Mouse (Mus musculus) MEL (cell line): ENCODE measurements around the gene Pradc1. TPM values are rescaled to one million over a fixed set of nuclear protein-coding genes. Genes with fewer than 3 reads are reported as not detected.

Experiments used
- DNase-seq: peaks from one replicate; pipeline ENCODE4 v3.0.0; 2011; ENCODE audit warnings: low read depth, low spot score
- H3K27ac ChIP-seq: 2 replicates; pipeline ENCODE4 v1.5.1; 2012; ENCODE audit warnings: low read depth, mild to moderate bottlenecking, control low read depth, low read length, moderate library complexity; ENCODE audit not compliant: control insufficient read depth
- H3K27me3 ChIP-seq, 2 experiments: fragments of 150-350 bp in 1 of 2; sonication (generic) in 1 of 2; 2 replicates each; pipeline ENCODE4 v1.6.1; 2012; ENCODE audit warnings: low read length in 2 of 2, mild to moderate bottlenecking in 2 of 2, improper control_type of control experiment in 1 of 2, moderate library complexity in 1 of 2; ENCODE audit not compliant: insufficient read depth in 2 of 2, control insufficient read depth in 1 of 2
- H3K36me3 ChIP-seq, 2 experiments: 2 replicates each; pipeline ENCODE4 v1.6.1; 2012 to 2014; ENCODE audit warnings: low read length in 2 of 2, improper control_type of control experiment in 1 of 2, inconsistent platforms in 1 of 2, mild to moderate bottlenecking in 1 of 2; ENCODE audit not compliant: insufficient read depth in 2 of 2, control insufficient read depth in 1 of 2
- H3K4me1 ChIP-seq, 2 experiments: fragments of 150-350 bp in 1 of 2; sonication (generic) in 1 of 2; 2 replicates each; pipeline ENCODE4 v1.6.1; 2012; ENCODE audit warnings: low read length in 2 of 2, improper control_type of control experiment in 1 of 2, mild to moderate bottlenecking in 1 of 2; ENCODE audit not compliant: insufficient read depth in 2 of 2, control insufficient read depth in 1 of 2
- H3K4me3 ChIP-seq, 2 experiments: fragments of 150-350 bp in 1 of 2; sonication (generic) in 1 of 2; 2 replicates each; pipeline ENCODE4 v1.5.1; 2012; ENCODE audit warnings: low read depth in 2 of 2, low read length in 2 of 2, mild to moderate bottlenecking in 2 of 2, moderate library complexity in 2 of 2, control low read depth in 1 of 2, improper control_type of control experiment in 1 of 2; ENCODE audit not compliant: control insufficient read depth in 1 of 2, insufficient read depth in 1 of 2
- H3K79me2 ChIP-seq: 2 replicates; pipeline ENCODE4 v1.6.1; 2012; ENCODE audit warnings: mild to moderate bottlenecking, low read length, moderate library complexity; ENCODE audit not compliant: control insufficient read depth, poor library complexity, insufficient read depth
- H3K9ac ChIP-seq: 2 replicates; pipeline ENCODE4 v1.6.1; 2012; ENCODE audit warnings: low read depth, mild to moderate bottlenecking, control low read depth, low read length, moderate library complexity; ENCODE audit not compliant: control insufficient read depth, poor library complexity, severe bottlenecking
- H3K9me3 ChIP-seq: fragments of 150-350 bp; sonication (generic); replicated peaks from 2 replicates; pipeline ENCODE4 v1.6.1; 2012; ENCODE audit warnings: mild to moderate bottlenecking, low read length, improper control_type of control experiment, moderate library complexity; ENCODE audit not compliant: insufficient read depth
- BHLHE40 ChIP-seq: IDR thresholded peaks from 2 replicates; pipeline ENCODE4 v1.6.1; 2012; ENCODE audit warnings: low read depth, mild to moderate bottlenecking, inconsistent platforms, low read length, improper control_type of control experiment, borderline replicate concordance
- CHD1 ChIP-seq: IDR thresholded peaks from 2 replicates; pipeline ENCODE4 v1.6.1; 2012; ENCODE audit warnings: low read depth, mild to moderate bottlenecking, inconsistent platforms, low read length, improper control_type of control experiment
- CHD2 ChIP-seq: IDR thresholded peaks from 2 replicates; pipeline ENCODE4 v1.6.1; 2011; ENCODE audit warnings: low read length, improper control_type of control experiment
- CTCF ChIP-seq, 3 experiments: IDR thresholded peaks in 2 of 3; conservative IDR thresholded peaks in 1 of 3; 2 replicates each; pipeline ENCODE4 v1.5.1; 2011 to 2012; ENCODE audit warnings: low read length in 3 of 3, low read depth in 2 of 3, mild to moderate bottlenecking in 2 of 3, improper control_type of control experiment in 1 of 3, inconsistent platforms in 1 of 3, mixed read lengths in 1 of 3, moderate library complexity in 1 of 3; ENCODE audit not compliant: control insufficient read depth in 1 of 3, insufficient read depth in 1 of 3, poor library complexity in 1 of 3, severe bottlenecking in 1 of 3
- ELF1 ChIP-seq: IDR thresholded peaks from 2 replicates; pipeline ENCODE4 v1.6.1; 2014; ENCODE audit warnings: low read depth, mild to moderate bottlenecking, inconsistent platforms, low read length, improper control_type of control experiment, moderate library complexity
- EP300 ChIP-seq, 2 experiments: IDR thresholded peaks; 2 replicates each; pipeline ENCODE4 v1.6.1; 2011; ENCODE audit warnings: improper control_type of control experiment in 2 of 2, low read length in 2 of 2, low read depth in 1 of 2, mild to moderate bottlenecking in 1 of 2
- ETS1 ChIP-seq: IDR thresholded peaks from 2 replicates; pipeline ENCODE4 v1.6.1; 2012; ENCODE audit warnings: low read depth, mild to moderate bottlenecking, inconsistent platforms, low read length, improper control_type of control experiment, moderate library complexity
- GABPA ChIP-seq: IDR thresholded peaks from 2 replicates; pipeline ENCODE4 v1.6.1; 2012; ENCODE audit warnings: low read depth, mild to moderate bottlenecking, inconsistent platforms, low read length, improper control_type of control experiment, moderate library complexity
- GATA1 ChIP-seq: IDR thresholded peaks from 2 replicates; pipeline ENCODE4 v1.6.1; 2011; ENCODE audit warnings: low read depth, low read length, improper control_type of control experiment
- HCFC1 ChIP-seq: IDR thresholded peaks from 2 replicates; pipeline ENCODE4 v1.6.1; 2012; ENCODE audit warnings: low read depth, mild to moderate bottlenecking, inconsistent platforms, low read length, improper control_type of control experiment, moderate library complexity
- JUND ChIP-seq: IDR thresholded peaks from 2 replicates; pipeline ENCODE4 v1.6.1; 2011; ENCODE audit warnings: low read depth, mild to moderate bottlenecking, improper control_type of control experiment, low read length
- KAT2A ChIP-seq: conservative IDR thresholded peaks from 2 replicates; pipeline ENCODE4 v1.6.1; 2012; ENCODE audit warnings: low read depth, low read length, improper control_type of control experiment, inconsistent platforms
- MAFK ChIP-seq: IDR thresholded peaks from 2 replicates; pipeline ENCODE4 v1.6.1; 2011; ENCODE audit warnings: low read depth, mild to moderate bottlenecking, low read length, improper control_type of control experiment, borderline replicate concordance
- MAX ChIP-seq: IDR thresholded peaks from 2 replicates; pipeline ENCODE4 v1.6.1; 2011; ENCODE audit warnings: low read length, improper control_type of control experiment
- MXI1 ChIP-seq: IDR thresholded peaks from 2 replicates; pipeline ENCODE4 v1.6.1; 2011; ENCODE audit warnings: mild to moderate bottlenecking, low read depth, low read length, improper control_type of control experiment
- MYB ChIP-seq: IDR thresholded peaks from 2 replicates; pipeline ENCODE4 v1.6.1; 2011; ENCODE audit warnings: mild to moderate bottlenecking, low read depth, low read length, improper control_type of control experiment
- NELFE ChIP-seq: IDR thresholded peaks from 2 replicates; pipeline ENCODE4 v1.6.1; 2011; ENCODE audit warnings: low read depth, low read length, improper control_type of control experiment
- NRF1 ChIP-seq: IDR thresholded peaks from 2 replicates; pipeline ENCODE4 v1.6.1; 2014; ENCODE audit warnings: low read depth, mild to moderate bottlenecking, inconsistent platforms, low read length, improper control_type of control experiment, moderate library complexity; ENCODE audit not compliant: poor library complexity, insufficient read depth, severe bottlenecking
- POLR2A ChIP-seq, 2 experiments: IDR thresholded peaks; 2 replicates each; pipeline ENCODE4 v1.6.1; 2011 to 2012; ENCODE audit warnings: low read length in 2 of 2, mild to moderate bottlenecking in 2 of 2, control low read depth in 1 of 2, improper control_type of control experiment in 1 of 2, low read depth in 1 of 2, moderate library complexity in 1 of 2; ENCODE audit not compliant: control insufficient read depth in 1 of 2, insufficient read depth in 1 of 2, poor library complexity in 1 of 2
- POLR2AphosphoS2 ChIP-seq: IDR thresholded peaks from 2 replicates; pipeline ENCODE4 v1.6.1; 2011; ENCODE audit warnings: low read length, improper control_type of control experiment
- POLR2AphosphoS5 ChIP-seq: IDR thresholded peaks from 2 replicates; pipeline ENCODE4 v1.6.1; 2012; ENCODE audit warnings: low read depth, borderline replicate concordance, mild to moderate bottlenecking, inconsistent platforms, low read length, moderate library complexity, mixed read lengths
- RAD21 ChIP-seq: IDR thresholded peaks from 2 replicates; pipeline ENCODE4 v1.6.1; 2011; ENCODE audit warnings: mild to moderate bottlenecking, low read depth, low read length, improper control_type of control experiment
- RCOR1 ChIP-seq: IDR thresholded peaks from 2 replicates; pipeline ENCODE4 v1.6.1; 2012; ENCODE audit warnings: low read depth, mild to moderate bottlenecking, inconsistent platforms, low read length, improper control_type of control experiment
- SIN3A ChIP-seq: IDR thresholded peaks from 2 replicates; pipeline ENCODE4 v1.6.1; 2012; ENCODE audit warnings: low read length, improper control_type of control experiment, inconsistent platforms
- SMC3 ChIP-seq: IDR thresholded peaks from 2 replicates; pipeline ENCODE4 v1.6.1; 2011; ENCODE audit warnings: low read depth, low read length, improper control_type of control experiment
- TAL1 ChIP-seq: IDR thresholded peaks from 2 replicates; pipeline ENCODE4 v1.6.1; 2012; ENCODE audit warnings: mild to moderate bottlenecking, inconsistent platforms, low read length, moderate library complexity, mixed read lengths
- TBP ChIP-seq: IDR thresholded peaks from 2 replicates; pipeline ENCODE4 v1.8.0; 2011; ENCODE audit warnings: low read depth, low read length, improper control_type of control experiment
- TCF12 ChIP-seq: IDR thresholded peaks from 2 replicates; pipeline ENCODE4 v1.6.1; 2014; ENCODE audit warnings: low read depth, mild to moderate bottlenecking, inconsistent platforms, low read length, improper control_type of control experiment, moderate library complexity
- UBTF ChIP-seq: IDR thresholded peaks from 2 replicates; pipeline ENCODE4 v1.6.1; 2012; ENCODE audit warnings: low read depth, mild to moderate bottlenecking, inconsistent platforms, low read length, improper control_type of control experiment, moderate library complexity, borderline replicate concordance; ENCODE audit not compliant: insufficient read depth
- USF1 ChIP-seq: IDR thresholded peaks from 2 replicates; pipeline ENCODE4 v1.6.1; 2014; ENCODE audit warnings: low read depth, mild to moderate bottlenecking, inconsistent platforms, low read length, improper control_type of control experiment, moderate library complexity
- USF2 ChIP-seq, 2 experiments: IDR thresholded peaks; 2 replicates each; pipeline ENCODE4 v1.6.1; 2011 to 2012; ENCODE audit warnings: improper control_type of control experiment in 2 of 2, low read length in 2 of 2, borderline replicate concordance in 1 of 2, inconsistent platforms in 1 of 2, low read depth in 1 of 2, mild to moderate bottlenecking in 1 of 2; ENCODE audit not compliant: insufficient read depth in 1 of 2
- ZC3H11A ChIP-seq: IDR thresholded peaks from 2 replicates; pipeline ENCODE4 v1.6.1; 2012; ENCODE audit warnings: low read depth, mild to moderate bottlenecking, inconsistent platforms, low read length, improper control_type of control experiment
- ZKSCAN1 ChIP-seq: IDR thresholded peaks from 2 replicates; pipeline ENCODE4 v1.6.1; 2012; ENCODE audit warnings: low read depth, mild to moderate bottlenecking, inconsistent platforms, low read length, improper control_type of control experiment, moderate library complexity
- ZMIZ1 ChIP-seq: IDR thresholded peaks from 2 replicates; pipeline ENCODE4 v1.6.1; 2012; ENCODE audit warnings: low read depth, mild to moderate bottlenecking, inconsistent platforms, low read length, improper control_type of control experiment, moderate library complexity
- ZNF384 ChIP-seq: IDR thresholded peaks from 2 replicates; pipeline ENCODE4 v1.6.1; 2012; ENCODE audit warnings: low read depth, mild to moderate bottlenecking, inconsistent platforms, low read length, improper control_type of control experiment
- polyA plus RNA-seq, 2 experiments: library from polyadenylated mRNA; stranded (reverse) in 1 of 2; unstranded in 1 of 2; fragments of >175 nt in 1 of 2; fragments of >200 nt in 1 of 2; gene quantifications; 2 replicates each; pipeline versions ENCODE4 v1.2.1 to v1.2.4; 2012; ENCODE audit warnings: low replicate concordance in 2 of 2, low read depth in 1 of 2; ENCODE audit not compliant: insufficient read length in 2 of 2, insufficient read depth in 1 of 2, missing spikeins in 1 of 2
- total RNA-seq: library from RNA; depleted of rRNA; stranded (reverse); fragments of 300-350 nt; gene quantifications from 2 replicates; pipeline ENCODE4 v1.2.3, GENCODE M21; 2012

Gene Pradc1
- total and polyA plus RNA-seq, 3 experiments, result 33.6 to 47.9 TPM; not detected in 1

- peak; percentile 88 for DNase-seq
- Histone ChIP-seq H3K9ac (peak overlapping the region; percentile 58), H3K4me1 (no peaks in the 10 kb centered on the region), H3K27me3 (peaks cover 3 to 10% of the 10 kb centered on the region in 2 experiments; a peak in 3 of 4 replicates), H3K79me2 (no peaks in the 10 kb centered on the region), H3K9me3 (no peaks in the 10 kb centered on the region), H3K27ac (peak overlapping the region; percentile 42), H3K36me3 (no peaks in the 10 kb centered on the region), H3K4me3 (peak overlapping the region; percentile 48 to 65)
- TF ChIP-seq CTCF (IDR thresholded peaks at IDR 0.05 in 2 of 3, conservative IDR thresholded peaks at IDR 0.05 in 1 of 3; ENCODE audit: control insufficient read depth in 1 of 3, insufficient read depth in 1 of 3, low read depth in 2 of 3, low read length in 3 of 3, poor library complexity in 1 of 3, severe bottlenecking in 1 of 3), result peak; percentile 45 to 97 (median 87)
- TF ChIP-seq ELF1, result 0 out of 2 replicates have a peak, but pooled peaks have one; percentile 42
- TF ChIP-seq SIN3A, result no peak
- no peak for TF ChIP-seq ZMIZ1
- peak; percentile 88 for TF ChIP-seq ZC3H11A
- no peak for TF ChIP-seq MXI1
- no peak for TF ChIP-seq POLR2AphosphoS2
- TF ChIP-seq NELFE, result no peak
- no peak for TF ChIP-seq CHD1
- peak; percentile 86 for TF ChIP-seq SMC3
- TF ChIP-seq POLR2A (IDR thresholded peaks at IDR 0.05; ENCODE audit: control insufficient read depth in 1 of 2, insufficient read depth in 1 of 2, low read depth in 1 of 2, low read length in 2 of 2, poor library complexity in 1 of 2), result no peak
- TF ChIP-seq UBTF, result no peak
- TF ChIP-seq TBP, result no peak
- no peak for TF ChIP-seq MAFK
- no peak for TF ChIP-seq MAX
- peak; percentile 9; the same call in 1 of the 2 replicates for TF ChIP-seq HCFC1
- TF ChIP-seq MYB, result 0 out of 2 replicates have a peak, but pooled peaks have one; percentile 16
- no peak; the same call in 1 of the 2 replicates for TF ChIP-seq RCOR1
- no peak for TF ChIP-seq USF2 (IDR thresholded peaks at IDR 0.05; ENCODE audit: borderline replicate concordance in 1 of 2, insufficient read depth in 1 of 2, low read depth in 1 of 2, low read length in 2 of 2)
- TF ChIP-seq TAL1, result no peak
- TF ChIP-seq NRF1, result no peak
- no peak for TF ChIP-seq ZKSCAN1
- TF ChIP-seq KAT2A, result no peak
- TF ChIP-seq RAD21, result peak; percentile 98
- TF ChIP-seq TCF12, result no peak
- peak in 1 of 2 experiments; percentile 8; a peak in 1 of 4 replicates for TF ChIP-seq EP300 (IDR thresholded peaks at IDR 0.05; ENCODE audit: low read depth in 1 of 2, low read length in 2 of 2)
- no peak for TF ChIP-seq GABPA
- TF ChIP-seq ZNF384, result 0 out of 2 replicates have a peak, but pooled peaks have one; percentile 36
- TF ChIP-seq JUND, result no peak
- no peak for TF ChIP-seq CHD2
- TF ChIP-seq GATA1, result 0 out of 2 replicates have a peak, but pooled peaks have one; percentile 39
- TF ChIP-seq BHLHE40, result no peak
- TF ChIP-seq POLR2AphosphoS5, result no peak
- no peak for TF ChIP-seq ETS1
- TF ChIP-seq USF1, result no peak
Measured at GRCm38 (mm10) chr6:85410771-85411273, 40.9 kb downstream of the Pradc1 start.
